Mouse (Mus musculus) layer of hippocampus, postnatal 10 days (tissue): ENCODE data around the gene Lrp8. TPM values are rescaled to one million over a fixed set of nuclear protein-coding genes. Genes with fewer than 3 reads are reported as not detected.

ENCODE experiments used
- DNase-seq, 2 experiments: peaks; one replicate each; pipeline ENCODE4 v3.0.0; 2021; ENCODE audit warnings: low spot score in 2 of 2
- total RNA-seq, 2 experiments: library from RNA; stranded (reverse); gene quantifications; 2 replicates each; pipeline ENCODE4 v1.2.3; 2021

Lrp8 gene
- total RNA-seq, 2 experiments from 2014 or later, result 171 TPM

- DNase-seq, result no peak
Observed at GRCm38 (mm10) chr4:107920336-107920735, 118.3 kb downstream of the Lrp8 start.

- no peak for DNase-seq
Observed at GRCm38 (mm10) chr4:107921152-107921695, 119.2 kb downstream of the Lrp8 start.

GRCm38 (mm10) chr4:107921952-107922351 lies 119.9 kb downstream of the Lrp8 start:
- no peak for DNase-seq

GRCm38 (mm10) chr4:107923145-107923802 lies 121.2 kb downstream of the Lrp8 start, which contains the start of gene Cpt2:
Gene Cpt2 (minus strand): TSS chr4:107923610.
- DNase-seq, result peak; percentile 79 to 85

GRCm38 (mm10) chr4:107923803-107924194 lies 121.7 kb downstream of the Lrp8 start:
- no peak for DNase-seq

Other genes with a start within 250 kb of the Lrp8 start
- gene Dmrtb1, start 118.0 kb upstream of the Lrp8 start, total RNA-seq, result 1 to 10 TPM; 2.5 to 3.2 TPM
- 10 to 100 TPM; 46.5 to 51.9 TPM for gene Magoh, start 77.5 kb downstream of the Lrp8 start, total RNA-seq
- gene 0610037L13Rik, start 87.6 kb downstream of the Lrp8 start, total RNA-seq, result 10 to 100 TPM; 65.2 to 73.8 TPM
- gene Cpt2, start 121.3 kb downstream of the Lrp8 start, total RNA-seq, result 1 to 10 TPM; 7.3 to 9.4 TPM
- gene Slc1a7, start 166.1 kb downstream of the Lrp8 start, total RNA-seq, result under 1 TPM; 0.14 to 0.18 TPM